Mouse (Mus musculus): ENCODE measurements around the gene Maml3. TPM values are rescaled to one million over a fixed set of nuclear protein-coding genes. Genes with fewer than 3 reads are reported as not detected.
A peak's percentile ranks its signal among the peaks of the same experiment; 100 is the strongest.

The Maml3 gene
- polyA plus RNA-seq, 1 experiment, result 3.1 TPM

- Histone ChIP-seq H3K36me3 (ENCODE audit: control insufficient read depth, insufficient read depth) (no peaks in the 10 kb centered on the region), H3ac (ENCODE audit: control insufficient read depth, insufficient read length) (no peak overlapping the region), H3K4me2 (ENCODE audit: low read depth) (no peak overlapping the region), H3K27me3 (ENCODE audit: control insufficient read depth, insufficient read depth, insufficient read length) (no peaks in the 10 kb centered on the region), H3K4me3 (no peak overlapping the region), H3K79me2 (ENCODE audit: control insufficient read depth, insufficient read depth) (no peaks in the 10 kb centered on the region)
- TF ChIP-seq MYOD1 (IDR thresholded peaks at IDR 0.05; ENCODE audit: control insufficient read depth in 1 of 3, insufficient read length in 2 of 3, low read depth in 2 of 3), result no peak
- no peak for TF ChIP-seq CEBPB (IDR thresholded peaks at IDR 0.05; ENCODE audit: insufficient read depth, poor library complexity, severe bottlenecking)
- no peak for TF ChIP-seq MYOG (IDR thresholded peaks at IDR 0.05; ENCODE audit: control insufficient read depth in 1 of 3, insufficient read depth in 1 of 3, insufficient read length in 2 of 3, low read depth in 2 of 3)
- no peak for TF ChIP-seq TCF12 (IDR thresholded peaks at IDR 0.05; ENCODE audit: insufficient read depth, poor library complexity, severe bottlenecking)
- TF ChIP-seq SRF (IDR thresholded peaks at IDR 0.05; ENCODE audit: control insufficient read depth, insufficient read length, low read depth), result no peak
- TF ChIP-seq POLR2AphosphoS2 (IDR thresholded peaks at IDR 0.05; ENCODE audit: insufficient read length, low read depth), result no peak
- TF ChIP-seq POLR2A (IDR thresholded peaks at IDR 0.05; ENCODE audit: insufficient read length, low read depth), result no peak
Observed at GRCm38 (mm10) chr3:51751440-51751839, 353.4 kb downstream of the Maml3 start.

- Histone ChIP-seq H3K4me2 (ENCODE audit: low read depth) (no peak overlapping the region), H3K4me3 (no peak overlapping the region), H3K27me3 (ENCODE audit: control insufficient read depth, insufficient read depth, insufficient read length) (no peaks in the 10 kb centered on the region)
Observed at GRCm38 (mm10) chr3:51749812-51750481, 354.9 kb downstream of the Maml3 start.

GRCm38 (mm10) chr3:51749421-51749811, 355.5 kb downstream of the Maml3 start:
- Histone ChIP-seq H3K4me2 (ENCODE audit: low read depth) (no peak overlapping the region), H3K4me3 (no peak overlapping the region)
- TF ChIP-seq SRF (IDR thresholded peaks at IDR 0.05; ENCODE audit: control insufficient read depth, insufficient read length, low read depth), result no peak
- TF ChIP-seq POLR2A (IDR thresholded peaks at IDR 0.05; ENCODE audit: insufficient read length, low read depth), result no peak
- TF ChIP-seq MAX (IDR thresholded peaks at IDR 0.05; ENCODE audit: low read depth), result no peak
- TF ChIP-seq MYOD1 (IDR thresholded peaks at IDR 0.05; ENCODE audit: control insufficient read depth in 1 of 3, insufficient read length in 2 of 3, low read depth in 2 of 3), result no peak
- no peak for TF ChIP-seq TCF3 (IDR thresholded peaks at IDR 0.05; ENCODE audit: insufficient read length, low read depth)
- no peak for TF ChIP-seq REST (IDR thresholded peaks at IDR 0.05; ENCODE audit: insufficient read depth, insufficient read length)
- TF ChIP-seq TCF12 (IDR thresholded peaks at IDR 0.05; ENCODE audit: insufficient read depth, poor library complexity, severe bottlenecking), result no peak
- no peak for TF ChIP-seq MYOG (IDR thresholded peaks at IDR 0.05; ENCODE audit: control insufficient read depth in 1 of 3, insufficient read depth in 1 of 3, insufficient read length in 2 of 3, low read depth in 2 of 3)
- TF ChIP-seq CEBPB (IDR thresholded peaks at IDR 0.05; ENCODE audit: insufficient read depth, poor library complexity, severe bottlenecking), result no peak
- no peak for TF ChIP-seq POLR2AphosphoS2 (IDR thresholded peaks at IDR 0.05; ENCODE audit: insufficient read length, low read depth)
- no peak for TF ChIP-seq E2F4 (IDR thresholded peaks at IDR 0.05; ENCODE audit: insufficient read depth)
- no peak for TF ChIP-seq USF1 (IDR thresholded peaks at IDR 0.05; ENCODE audit: low read depth)

More at GRCm38 (mm10) chr3:51749812-51750481, 354.9 kb downstream of the Maml3 start:
- TF ChIP-seq CEBPB (IDR thresholded peaks at IDR 0.05; ENCODE audit: insufficient read depth, poor library complexity, severe bottlenecking) (no peak), POLR2A (IDR thresholded peaks at IDR 0.05; ENCODE audit: insufficient read length, low read depth) (no peak), TCF3 (IDR thresholded peaks at IDR 0.05; ENCODE audit: insufficient read length, low read depth) (no peak), MYOD1 (IDR thresholded peaks at IDR 0.05; ENCODE audit: control insufficient read depth in 1 of 3, insufficient read length in 2 of 3, low read depth in 2 of 3) (no peak), SRF (IDR thresholded peaks at IDR 0.05; ENCODE audit: control insufficient read depth, insufficient read length, low read depth) (no peak), USF1 (IDR thresholded peaks at IDR 0.05; ENCODE audit: low read depth) (no peak), REST (IDR thresholded peaks at IDR 0.05; ENCODE audit: insufficient read depth, insufficient read length) (no peak), MYOG (IDR thresholded peaks at IDR 0.05; ENCODE audit: control insufficient read depth in 1 of 3, insufficient read depth in 1 of 3, insufficient read length in 2 of 3, low read depth in 2 of 3) (no peak), TCF12 (IDR thresholded peaks at IDR 0.05; ENCODE audit: insufficient read depth, poor library complexity, severe bottlenecking) (no peak), MAX (IDR thresholded peaks at IDR 0.05; ENCODE audit: low read depth) (no peak), POLR2AphosphoS2 (IDR thresholded peaks at IDR 0.05; ENCODE audit: insufficient read length, low read depth) (no peak), E2F4 (IDR thresholded peaks at IDR 0.05; ENCODE audit: insufficient read depth) (no peak)
- H3K79me2 ChIP-seq (ENCODE audit: control insufficient read depth, insufficient read depth), result no peaks in the 10 kb centered on the region
- no peaks in the 10 kb centered on the region for H3K36me3 ChIP-seq (ENCODE audit: control insufficient read depth, insufficient read depth)
- H3ac ChIP-seq (ENCODE audit: control insufficient read depth, insufficient read length), result no peak overlapping the region

GRCm38 (mm10) chr3:51748436-51749376, 356.2 kb downstream of the Maml3 start:
- Histone ChIP-seq H3K79me2 (ENCODE audit: control insufficient read depth, insufficient read depth) (no peaks in the 10 kb centered on the region), H3ac (ENCODE audit: control insufficient read depth, insufficient read length) (no peak overlapping the region), H3K27me3 (ENCODE audit: control insufficient read depth, insufficient read depth, insufficient read length) (no peaks in the 10 kb centered on the region), H3K4me2 (ENCODE audit: low read depth) (no peak overlapping the region), H3K36me3 (ENCODE audit: control insufficient read depth, insufficient read depth) (no peaks in the 10 kb centered on the region), H3K4me3 (no peak overlapping the region)
- TF ChIP-seq MYOG (IDR thresholded peaks at IDR 0.05; ENCODE audit: control insufficient read depth in 1 of 3, insufficient read depth in 1 of 3, insufficient read length in 2 of 3, low read depth in 2 of 3) (peak in 1 of 3 experiments; percentile 4), MYOD1 (IDR thresholded peaks at IDR 0.05; ENCODE audit: control insufficient read depth in 1 of 3, insufficient read length in 2 of 3, low read depth in 2 of 3) (peak in 1 of 3 experiments; percentile 35), MAX (IDR thresholded peaks at IDR 0.05; ENCODE audit: low read depth) (no peak)

More at GRCm38 (mm10) chr3:51749421-51749811, 355.5 kb downstream of the Maml3 start:
- Histone ChIP-seq H3K36me3 (ENCODE audit: control insufficient read depth, insufficient read depth) (no peaks in the 10 kb centered on the region), H3K79me2 (ENCODE audit: control insufficient read depth, insufficient read depth) (no peaks in the 10 kb centered on the region), H3ac (ENCODE audit: control insufficient read depth, insufficient read length) (no peak overlapping the region), H3K27me3 (ENCODE audit: control insufficient read depth, insufficient read depth, insufficient read length) (no peaks in the 10 kb centered on the region)

Data from myocyte (in vitro differentiated cells).